Mouse (Mus musculus) embryonic facial prominence, embryonic 11.5 days (tissue): ENCODE measurements around the gene Slc24a3. TPM values are rescaled to one million over a fixed set of nuclear protein-coding genes. Genes with fewer than 3 reads are reported as not detected.
A peak's percentile ranks its signal among the peaks of the same experiment; 100 is the strongest.

ENCODE experiments used
- ATAC-seq: fragments of 200-750 bp; cut with Nextera tagmentation; replicated peaks from 2 replicates; pipeline ENCODE4 v1.8.0; 2017; ENCODE audit warnings: low read depth; ENCODE audit not compliant: insufficient number of reproducible peaks, low FRiP score, low TSS enrichment
- DNase-seq: peaks from one replicate; pipeline ENCODE4 v3.0.0-alpha.2; 2015; ENCODE audit warnings: low spot score
- H3K27ac ChIP-seq: fragments of 300-500 bp; sonication (generic); replicated peaks from 2 replicates; pipeline ENCODE4 v1.5.1; 2014; ENCODE audit warnings: mild to moderate bottlenecking, low read depth, low read length, control low read depth
- H3K27me3 ChIP-seq: fragments of 300-500 bp; sonication (generic); 2 replicates; pipeline ENCODE4 v1.6.1; 2014; ENCODE audit warnings: mild to moderate bottlenecking, low read length, moderate library complexity, mixed read lengths; ENCODE audit not compliant: control insufficient read depth, insufficient read depth
- H3K36me3 ChIP-seq: fragments of 300-500 bp; sonication (generic); replicated peaks from 2 replicates; pipeline ENCODE4 v1.6.1; 2014; ENCODE audit warnings: low read depth, mild to moderate bottlenecking, low read length, moderate library complexity, mixed read lengths; ENCODE audit not compliant: control insufficient read depth, insufficient read depth
- H3K4me1 ChIP-seq: fragments of 300-500 bp; sonication (generic); 2 replicates; pipeline ENCODE4 v1.6.1; 2014; ENCODE audit warnings: low read length, mixed read lengths; ENCODE audit not compliant: control insufficient read depth, insufficient read depth
- H3K4me2 ChIP-seq: fragments of 300-500 bp; sonication (generic); 2 replicates; pipeline ENCODE4 v1.6.1; 2014; ENCODE audit warnings: low read depth, mild to moderate bottlenecking, control low read depth, low read length, moderate library complexity
- H3K4me3 ChIP-seq: fragments of 300-500 bp; sonication (generic); 2 replicates; pipeline ENCODE4 v1.5.1; 2014; ENCODE audit warnings: low read depth, low read length, control low read depth
- H3K9ac ChIP-seq: fragments of 300-500 bp; sonication (generic); replicated peaks from 2 replicates; pipeline ENCODE4 v1.6.1; 2014; ENCODE audit warnings: mild to moderate bottlenecking, control low read depth, low read length
- H3K9me3 ChIP-seq: fragments of 300-500 bp; sonication (generic); replicated peaks from 2 replicates; pipeline ENCODE4 v1.6.1; 2016; ENCODE audit warnings: mild to moderate bottlenecking, low read length, inconsistent platforms, mixed read lengths; ENCODE audit not compliant: control insufficient read depth
- WGBS: fragments of 180-500 bp; shearing (Covaris S2); extraction: QIAGEN DNeasy Blood & Tissue Kit; methylation state at CpG from one replicate; pipeline ENCODE4 v1.1.7; 2014; 5-methylcytosine and 5-hydroxymethylcytosine counted together
- polyA plus RNA-seq: library from polyadenylated mRNA; unstranded; fragments of >200 nt; fragmentation: Nextera tagmentation; extraction: Ambion mirVana; gene quantifications from 2 replicates; pipeline ENCODE4 v1.2.1, GENCODE M21; 2014

Slc24a3 gene
- 0.67 and 1.6 TPM in 2 replicates for polyA plus RNA-seq

DNA sequence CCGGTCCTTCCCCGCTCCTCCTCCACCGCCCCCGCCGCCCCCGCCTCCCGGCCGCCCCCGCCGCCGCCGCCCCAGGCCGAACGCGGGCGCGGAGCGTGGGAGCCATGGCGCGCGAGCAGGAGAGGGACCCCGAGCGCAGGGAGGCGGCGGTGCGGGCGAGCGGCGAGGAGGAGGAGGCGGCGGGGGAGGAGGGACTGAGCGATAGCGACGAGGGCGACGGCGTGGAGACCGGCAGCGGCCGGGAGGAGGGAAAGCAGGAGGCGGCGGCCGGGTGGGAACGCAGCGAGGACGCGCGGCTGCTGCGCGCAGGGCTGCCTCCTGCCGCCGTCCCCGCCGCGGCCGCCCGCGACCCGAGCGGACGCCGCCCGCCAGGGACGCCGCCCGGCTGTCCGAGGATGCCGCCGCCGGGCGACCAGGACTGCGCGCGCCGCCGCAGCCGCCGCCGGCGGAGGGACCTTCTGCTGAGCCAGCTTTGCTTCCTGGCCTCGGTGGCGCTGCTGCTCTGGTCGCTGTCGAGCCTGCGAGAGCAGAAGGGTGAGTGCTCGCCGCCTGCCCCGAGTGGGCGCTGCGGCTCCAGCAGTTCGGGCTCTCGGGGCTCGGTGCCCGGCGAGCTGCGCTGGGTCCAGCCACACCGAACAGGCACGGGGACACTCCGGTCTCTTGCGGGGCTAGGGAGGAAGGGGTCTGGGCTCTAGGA, at the start of gene Slc24a3:
TSS of gene Slc24a3 (plus strand) at position 91 of the 697 bp plus-strand sequence.
- Histone ChIP-seq H3K9ac (peak within 1 kb of the TSS; percentile 82), H3K9me3 (no peaks in the 10 kb centered on the region), H3K4me2 (peak within 1 kb of the TSS; percentile 91), H3K27me3 (no peaks in the 10 kb centered on the region; the same call in 1 of the 2 replicates), H3K4me3 (peak within 1 kb of the TSS; percentile 78), H3K4me1 (no peaks in the 10 kb centered on the region), H3K36me3 (no peaks in the 10 kb centered on the region), H3K27ac (peak within 1 kb of the TSS; percentile 70)
- ATAC-seq = peak; percentile 89
- WGBS = under 1% methylated on average over 54 of the region's 100 CpGs
- peak; percentile 82 for DNase-seq

- 84% methylated on average over 5 of the region's 5 CpGs for WGBS
- Histone ChIP-seq H3K36me3 (no peaks in the 10 kb centered on the region), H3K4me1 (no peaks in the 10 kb centered on the region), H3K4me3 (no peak overlapping the region), H3K9me3 (no peaks in the 10 kb centered on the region), H3K4me2 (no peak overlapping the region), H3K27ac (no peak overlapping the region), H3K27me3 (no peaks in the 10 kb centered on the region), H3K9ac (no peak overlapping the region)
- DNase-seq (no peak), ATAC-seq (no peak)
These were observed 49.8 kb upstream of the Slc24a3 start for GRCm38 (mm10) chr2:145117762-145118161.

DNA sequence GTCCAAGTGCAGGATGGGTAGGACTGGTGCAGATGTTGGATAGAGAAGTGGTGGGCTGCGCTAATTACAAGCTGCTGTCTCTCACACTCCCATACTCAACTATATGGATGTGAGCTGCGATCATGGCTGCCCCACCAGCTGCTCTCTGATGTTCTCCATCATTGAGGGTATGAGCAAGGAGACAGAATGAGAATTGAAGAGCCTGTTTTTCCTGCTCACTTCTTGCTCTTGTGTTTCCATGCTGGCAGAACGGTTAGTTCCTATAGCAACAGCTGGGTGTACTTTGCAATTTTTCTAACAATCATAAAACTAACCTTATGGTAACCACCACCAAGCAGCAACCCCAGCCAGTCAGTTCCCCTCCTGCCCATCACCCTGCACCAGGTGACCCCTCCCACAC, 39.8 kb upstream of the Slc24a3 start:
- ATAC-seq = no peak
- WGBS = 93% methylated on average over 3 of the region's 3 CpGs
- H3K36me3 ChIP-seq = no peaks in the 10 kb centered on the region

GRCm38 (mm10) chr2:145136625-145137291, 30.8 kb upstream of the Slc24a3 start:
- Histone ChIP-seq H3K4me1 (no peaks in the 10 kb centered on the region), H3K27me3 (no peaks in the 10 kb centered on the region), H3K4me2 (no peak overlapping the region), H3K9ac (no peak overlapping the region), H3K36me3 (no peaks in the 10 kb centered on the region), H3K4me3 (no peak overlapping the region), H3K9me3 (no peaks in the 10 kb centered on the region), H3K27ac (no peak overlapping the region)
- ATAC-seq (no peak), DNase-seq (no peak)
- 88% methylated on average over 4 of the region's 4 CpGs for WGBS

More for the DNA sequence above, 39.8 kb upstream of the Slc24a3 start:
- H3K27me3 ChIP-seq = no peaks in the 10 kb centered on the region
- no peaks in the 10 kb centered on the region for H3K4me1 ChIP-seq
- H3K9ac ChIP-seq = no peak overlapping the region
- no peak overlapping the region for H3K4me3 ChIP-seq
- no peaks in the 10 kb centered on the region for H3K9me3 ChIP-seq
- H3K27ac ChIP-seq = no peak overlapping the region
- no peak overlapping the region for H3K4me2 ChIP-seq
- no peak for DNase-seq

GRCm38 (mm10) chr2:145150407-145150806, 17.1 kb upstream of the Slc24a3 start:
- H3K27ac ChIP-seq = no peak overlapping the region
- DNase-seq = no peak
- no peaks in the 10 kb centered on the region for H3K36me3 ChIP-seq
- no peaks in the 10 kb centered on the region for H3K9me3 ChIP-seq
- H3K4me3 ChIP-seq = no peak overlapping the region
- H3K4me1 ChIP-seq = no peaks in the 10 kb centered on the region
- no peak overlapping the region for H3K9ac ChIP-seq
- ATAC-seq = no peak
- no peaks in the 10 kb centered on the region for H3K27me3 ChIP-seq
- no peak overlapping the region for H3K4me2 ChIP-seq
- WGBS = 89% methylated on average over 1 of the region's 1 CpGs

- ATAC-seq (no peak), DNase-seq (no peak)
- no peaks in the 10 kb centered on the region for H3K36me3 ChIP-seq
- H3K9me3 ChIP-seq = no peaks in the 10 kb centered on the region
- no peak overlapping the region for H3K4me2 ChIP-seq
- no peaks in the 10 kb centered on the region for H3K27me3 ChIP-seq
- WGBS = 85% methylated on average over 3 of the region's 3 CpGs
- no peak overlapping the region for H3K4me3 ChIP-seq
- H3K4me1 ChIP-seq = no peaks in the 10 kb centered on the region
- H3K27ac ChIP-seq = no peak overlapping the region
- H3K9ac ChIP-seq = no peak overlapping the region
These were observed 16.7 kb upstream of the Slc24a3 start for GRCm38 (mm10) chr2:145150821-145151220.

GRCm38 (mm10) chr2:145152281-145152680, 15.3 kb upstream of the Slc24a3 start:
- DNase-seq (no peak), ATAC-seq (no peak)
- Histone ChIP-seq H3K4me3 (no peak overlapping the region), H3K4me1 (no peaks in the 10 kb centered on the region), H3K27ac (no peak overlapping the region), H3K4me2 (no peak overlapping the region), H3K9me3 (no peaks in the 10 kb centered on the region), H3K27me3 (no peaks in the 10 kb centered on the region), H3K9ac (no peak overlapping the region), H3K36me3 (no peaks in the 10 kb centered on the region)
- WGBS = 97% methylated on average over 1 of the region's 1 CpGs

DNA sequence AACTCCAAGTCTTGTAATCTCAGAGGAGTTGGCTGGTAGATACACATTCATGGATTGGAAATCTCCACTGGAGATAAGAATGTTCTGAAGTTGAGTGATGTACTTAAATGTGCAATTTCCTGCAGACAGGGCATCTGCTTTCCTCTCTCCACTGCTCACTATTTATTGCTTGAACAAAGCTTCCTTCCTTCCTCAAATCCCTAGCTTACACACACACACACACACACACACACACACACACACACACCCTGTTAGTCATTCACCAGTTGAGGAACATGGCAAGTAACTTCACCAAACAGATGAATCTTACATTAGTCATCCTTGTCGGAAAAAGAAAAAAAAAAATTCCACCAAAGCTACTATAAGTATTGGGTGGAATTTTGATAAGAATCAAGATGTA, 8.6 kb upstream of the Slc24a3 start:
- ATAC-seq (no peak), DNase-seq (no peak)
- Histone ChIP-seq H3K4me2 (no peak overlapping the region), H3K36me3 (no peaks in the 10 kb centered on the region), H3K4me1 (no peaks in the 10 kb centered on the region), H3K27ac (no peak overlapping the region), H3K9me3 (no peaks in the 10 kb centered on the region), H3K9ac (no peak overlapping the region), H3K27me3 (no peaks in the 10 kb centered on the region), H3K4me3 (no peak overlapping the region)
- 86% methylated on average over 1 of the region's 1 CpGs for WGBS
